Mouse (Mus musculus): ENCODE data around the gene Naa15. TPM values are rescaled to one million over a fixed set of nuclear protein-coding genes. Genes with fewer than 3 reads are reported as not detected.

Gene Naa15
- polyA plus RNA-seq, 1 experiment: 105 TPM

- peaks cover 5% of the 10 kb centered on the region; the same call in 1 of the 2 replicates for H3K4me1 ChIP-seq (ENCODE audit: control insufficient read depth, insufficient read depth, low read length)
- TF ChIP-seq CTCF (IDR thresholded peaks at IDR 0.05; ENCODE audit: borderline replicate concordance, insufficient read depth, low read length) (peak; percentile 14; the same call in 1 of the 2 replicates), POLR2A (IDR thresholded peaks at IDR 0.05; ENCODE audit: low read depth, low read length) (peak; percentile 98)
- H3K27ac ChIP-seq (ENCODE audit: insufficient read depth, low read length): peak within 1 kb of the TSS; percentile 82
- H3K4me3 ChIP-seq (ENCODE audit: insufficient read depth, low read length): peak within 1 kb of the TSS; percentile 75
Measured at GRCm38 (mm10) chr3:51483741-51484359, 68.9 kb downstream of the Naa15 start, which contains the start of gene Rab33b. Rab33b (plus strand) TSS chr3:51483920.

GRCm38 (mm10) chr3:51484370-51484769 lies 69.4 kb downstream of the Naa15 start:
- H3K27ac ChIP-seq (ENCODE audit: insufficient read depth, low read length): no peak overlapping the region; the same call in 1 of the 2 replicates
- peaks cover 5% of the 10 kb centered on the region; the same call in 1 of the 2 replicates for H3K4me1 ChIP-seq (ENCODE audit: control insufficient read depth, insufficient read depth, low read length)
- TF ChIP-seq CTCF (IDR thresholded peaks at IDR 0.05; ENCODE audit: borderline replicate concordance, insufficient read depth, low read length) (no peak), POLR2A (IDR thresholded peaks at IDR 0.05; ENCODE audit: low read depth, low read length) (no peak)
- H3K4me3 ChIP-seq (ENCODE audit: insufficient read depth, low read length): peak overlapping the region; percentile 75

GRCm38 (mm10) chr3:51485347-51485746 lies 70.4 kb downstream of the Naa15 start:
- Histone ChIP-seq H3K4me1 (ENCODE audit: control insufficient read depth, insufficient read depth, low read length) (peaks cover 5% of the 10 kb centered on the region; the same call in 1 of the 2 replicates), H3K4me3 (ENCODE audit: insufficient read depth, low read length) (peak overlapping the region; percentile 75), H3K27ac (ENCODE audit: insufficient read depth, low read length) (no peak overlapping the region)
- TF ChIP-seq CTCF (IDR thresholded peaks at IDR 0.05; ENCODE audit: borderline replicate concordance, insufficient read depth, low read length) (no peak), POLR2A (IDR thresholded peaks at IDR 0.05; ENCODE audit: low read depth, low read length) (no peak)

GRCm38 (mm10) chr3:51486491-51487195 lies 71.7 kb downstream of the Naa15 start:
- peaks cover 3% of the 10 kb centered on the region; the same call in 1 of the 2 replicates for H3K4me1 ChIP-seq (ENCODE audit: control insufficient read depth, insufficient read depth, low read length)
- H3K27ac ChIP-seq (ENCODE audit: insufficient read depth, low read length): no peak overlapping the region
- TF ChIP-seq POLR2A (IDR thresholded peaks at IDR 0.05; ENCODE audit: low read depth, low read length): no peak
- TF ChIP-seq CTCF (IDR thresholded peaks at IDR 0.05; ENCODE audit: borderline replicate concordance, insufficient read depth, low read length): no peak

GRCm38 (mm10) chr3:51490088-51490753 lies 75.3 kb downstream of the Naa15 start:
- Histone ChIP-seq H3K4me1 (ENCODE audit: control insufficient read depth, insufficient read depth, low read length) (no peaks in the 10 kb centered on the region; the same call in 1 of the 2 replicates), H3K27ac (ENCODE audit: insufficient read depth, low read length) (no peak overlapping the region), H3K4me3 (ENCODE audit: insufficient read depth, low read length) (no peak overlapping the region)
- TF ChIP-seq CTCF (IDR thresholded peaks at IDR 0.05; ENCODE audit: borderline replicate concordance, insufficient read depth, low read length): no peak
- no peak for TF ChIP-seq POLR2A (IDR thresholded peaks at IDR 0.05; ENCODE audit: low read depth, low read length)

More at GRCm38 (mm10) chr3:51486491-51487195, 71.7 kb downstream of the Naa15 start:
- H3K4me3 ChIP-seq (ENCODE audit: insufficient read depth, low read length): no peak overlapping the region

GRCm38 (mm10) chr3:51493272-51493838 lies 78.4 kb downstream of the Naa15 start:
- Histone ChIP-seq H3K4me3 (ENCODE audit: insufficient read depth, low read length) (no peak overlapping the region), H3K27ac (ENCODE audit: insufficient read depth, low read length) (no peak overlapping the region), H3K4me1 (ENCODE audit: control insufficient read depth, insufficient read depth, low read length) (no peaks in the 10 kb centered on the region)
- TF ChIP-seq POLR2A (IDR thresholded peaks at IDR 0.05; ENCODE audit: low read depth, low read length) (no peak), CTCF (IDR thresholded peaks at IDR 0.05; ENCODE audit: borderline replicate concordance, insufficient read depth, low read length) (no peak)

GRCm38 (mm10) chr3:51494466-51494865 lies 79.5 kb downstream of the Naa15 start:
- TF ChIP-seq CTCF (IDR thresholded peaks at IDR 0.05; ENCODE audit: borderline replicate concordance, insufficient read depth, low read length) (no peak), POLR2A (IDR thresholded peaks at IDR 0.05; ENCODE audit: low read depth, low read length) (no peak)
- H3K4me3 ChIP-seq (ENCODE audit: insufficient read depth, low read length): no peak overlapping the region
- H3K4me1 ChIP-seq (ENCODE audit: control insufficient read depth, insufficient read depth, low read length): no peaks in the 10 kb centered on the region
- no peak overlapping the region for H3K27ac ChIP-seq (ENCODE audit: insufficient read depth, low read length)

- Histone ChIP-seq H3K4me3 (ENCODE audit: insufficient read depth, low read length) (no peak overlapping the region), H3K4me1 (ENCODE audit: control insufficient read depth, insufficient read depth, low read length) (no peaks in the 10 kb centered on the region), H3K27ac (ENCODE audit: insufficient read depth, low read length) (no peak overlapping the region)
- TF ChIP-seq CTCF (IDR thresholded peaks at IDR 0.05; ENCODE audit: borderline replicate concordance, insufficient read depth, low read length) (no peak), POLR2A (IDR thresholded peaks at IDR 0.05; ENCODE audit: low read depth, low read length) (no peak)
Measured at GRCm38 (mm10) chr3:51495646-51496045, 80.7 kb downstream of the Naa15 start.

GRCm38 (mm10) chr3:51497978-51498377 lies 83.0 kb downstream of the Naa15 start:
- H3K4me3 ChIP-seq (ENCODE audit: insufficient read depth, low read length): no peak overlapping the region
- no peaks in the 10 kb centered on the region for H3K4me1 ChIP-seq (ENCODE audit: control insufficient read depth, insufficient read depth, low read length)
- TF ChIP-seq POLR2A (IDR thresholded peaks at IDR 0.05; ENCODE audit: low read depth, low read length) (no peak), CTCF (IDR thresholded peaks at IDR 0.05; ENCODE audit: borderline replicate concordance, insufficient read depth, low read length) (no peak)
- H3K27ac ChIP-seq (ENCODE audit: insufficient read depth, low read length): no peak overlapping the region
